Mouse (Mus musculus): ENCODE data around the gene Dnajc3. TPM values are rescaled to one million over a fixed set of nuclear protein-coding genes. Genes with fewer than 3 reads are reported as not detected.
A peak's percentile ranks its signal among the peaks of the same experiment; 100 is the strongest.

The Dnajc3 gene
- total and polyA plus RNA-seq, 3 experiments, result 29.0 to 40.6 (median 31.6) TPM

- Histone ChIP-seq H3K79me2 (replicated peaks; ENCODE audit: control insufficient read depth, extremely low read depth, insufficient read depth, poor library complexity, severe bottlenecking) (no peaks in the 10 kb centered on the region), H3K4me1 (ENCODE audit: control insufficient read depth in 1 of 2, insufficient read depth in 2 of 2) (peaks cover 11 to 14% of the 10 kb centered on the region in 2 experiments), H3K4me3 (replicated peaks in 1 of 3; ENCODE audit: low read depth in 2 of 3, low read length in 2 of 3, poor library complexity in 1 of 3) (no peak overlapping the region), H3K27me3 (replicated peaks) (no peaks in the 10 kb centered on the region), H3K9ac (ENCODE audit: insufficient read depth, low read depth) (no peak overlapping the region), H3K27ac (ENCODE audit: insufficient read depth, low read depth) (peak overlapping the region; percentile 37; the same call in 1 of the 2 replicates), H3K4me2 (ENCODE audit: insufficient read depth, low read depth, poor library complexity, severe bottlenecking) (no peak overlapping the region; the same call in 1 of the 2 replicates), H3K9me3 (replicated peaks; ENCODE audit: low read length) (no peaks in the 10 kb centered on the region), H3K36me3 (replicated peaks in 1 of 2; ENCODE audit: control insufficient read depth in 1 of 2, insufficient read depth in 1 of 2, low read length in 1 of 2) (peaks cover 17 to 60% of the 10 kb centered on the region in 2 experiments)
- dilution Hi-C loops (cut with MboI; ENCODE audit: extremely low pct_ligation_motif_present, extremely low pct_unique_long_range_greater_than_20kb, low sequenced_read_pairs) (no loop called here), in situ Hi-C loops (cut with MboI; ENCODE audit: low pct_ligation_motif_present, low pct_unique_long_range_greater_than_20kb, low sequenced_read_pairs) (no loop called here)
- peak; percentile 48 for DNase-seq (ENCODE audit: extremely low read depth)
- TF ChIP-seq EP300 (IDR thresholded peaks at IDR 0.05; ENCODE audit: low read length), result peak; percentile 52
- TF ChIP-seq ETS1 (conservative IDR thresholded peaks at IDR 0.05; ENCODE audit: low read depth, low read length), result peak; percentile 8; the same call in 1 of the 2 replicates
- TF ChIP-seq ZMIZ1 (IDR thresholded peaks at IDR 0.05; ENCODE audit: low read depth, low read length), result no peak
- TF ChIP-seq CTCF (conservative IDR thresholded peaks at IDR 0.05 in 1 of 2, IDR thresholded peaks at IDR 0.05 in 1 of 2; ENCODE audit: low read depth in 2 of 2, low read length in 2 of 2), result no peak
- 0 out of 2 replicates have a peak, but pooled peaks have one; percentile 8 for TF ChIP-seq JUND (conservative IDR thresholded peaks at IDR 0.05; ENCODE audit: low read depth, low read length)
- TF ChIP-seq HCFC1 (IDR thresholded peaks at IDR 0.05; ENCODE audit: low read depth, low read length), result no peak
- no peak for TF ChIP-seq MXI1 (IDR thresholded peaks at IDR 0.05; ENCODE audit: low read depth, low read length)
- TF ChIP-seq IRF4 (IDR thresholded peaks at IDR 0.05; ENCODE audit: low read depth, low read length), result peak; percentile 76
- peak; percentile 60 for TF ChIP-seq ELF1 (IDR thresholded peaks at IDR 0.05; ENCODE audit: low read depth, low read length)
- TF ChIP-seq MAFK (IDR thresholded peaks at IDR 0.05; ENCODE audit: insufficient replicate concordance, low read length), result no peak
- TF ChIP-seq MEF2A (IDR thresholded peaks at IDR 0.05; ENCODE audit: borderline replicate concordance, low read depth, low read length), result peak; percentile 46; the same call in 1 of the 2 replicates
- 0 out of 2 replicates have a peak, but pooled peaks have one; percentile 10 for TF ChIP-seq BHLHE40 (IDR thresholded peaks at IDR 0.05; ENCODE audit: low read depth, low read length)
These were observed 27.7 kb downstream of the Dnajc3 start for GRCm38 (mm10) chr14:118965356-118966000.

GRCm38 (mm10) chr14:118967646-118968045 lies 29.9 kb downstream of the Dnajc3 start:
- no peaks in the 10 kb centered on the region for H3K79me2 ChIP-seq (replicated peaks; ENCODE audit: control insufficient read depth, extremely low read depth, insufficient read depth, poor library complexity, severe bottlenecking)
- no peak overlapping the region for H3K27ac ChIP-seq (ENCODE audit: insufficient read depth, low read depth)
- no peaks in the 10 kb centered on the region for H3K27me3 ChIP-seq (replicated peaks)
- TF ChIP-seq CHD1 (IDR thresholded peaks at IDR 0.05; ENCODE audit: low read depth, low read length) (no peak), MXI1 (IDR thresholded peaks at IDR 0.05; ENCODE audit: low read depth, low read length) (no peak), USF2 (conservative IDR thresholded peaks at IDR 0.05; ENCODE audit: low read depth, low read length) (no peak), TCF12 (IDR thresholded peaks at IDR 0.05; ENCODE audit: low read depth, low read length) (no peak), MAZ (IDR thresholded peaks at IDR 0.05; ENCODE audit: low read depth, low read length) (no peak), EP300 (IDR thresholded peaks at IDR 0.05; ENCODE audit: low read length) (no peak), SIN3A (IDR thresholded peaks at IDR 0.05; ENCODE audit: low read length) (no peak), RAD21 (IDR thresholded peaks at IDR 0.05; ENCODE audit: low read depth, low read length) (no peak), NELFE (IDR thresholded peaks at IDR 0.05; ENCODE audit: low read depth, low read length) (no peak), PAX5 (IDR thresholded peaks at IDR 0.05; ENCODE audit: low read length) (no peak), TBP (conservative IDR thresholded peaks at IDR 0.05; ENCODE audit: low read depth, low read length) (no peak), JUN (IDR thresholded peaks at IDR 0.05; ENCODE audit: insufficient read depth, low read depth, low read length) (no peak), POLR2A (IDR thresholded peaks at IDR 0.05; ENCODE audit: low read depth, low read length) (no peak), NRF1 (IDR thresholded peaks at IDR 0.05; ENCODE audit: low read depth, low read length) (no peak), CHD2 (IDR thresholded peaks at IDR 0.05; ENCODE audit: low read length) (no peak), ZNF384 (IDR thresholded peaks at IDR 0.05; ENCODE audit: low read depth, low read length) (no peak)
- H3K4me3 ChIP-seq (replicated peaks in 1 of 3; ENCODE audit: low read depth in 2 of 3, low read length in 2 of 3, poor library complexity in 1 of 3), result no peak overlapping the region
- no peak overlapping the region for H3K4me2 ChIP-seq (ENCODE audit: insufficient read depth, low read depth, poor library complexity, severe bottlenecking)
- in situ Hi-C loops (cut with MboI; ENCODE audit: low pct_ligation_motif_present, low pct_unique_long_range_greater_than_20kb, low sequenced_read_pairs) (no loop called here), dilution Hi-C loops (cut with MboI; ENCODE audit: extremely low pct_ligation_motif_present, extremely low pct_unique_long_range_greater_than_20kb, low sequenced_read_pairs) (no loop called here)
- H3K9ac ChIP-seq (ENCODE audit: insufficient read depth, low read depth), result no peak overlapping the region
- H3K9me3 ChIP-seq (replicated peaks; ENCODE audit: low read length), result no peaks in the 10 kb centered on the region
- peaks cover 11 to 14% of the 10 kb centered on the region in 2 experiments for H3K4me1 ChIP-seq (ENCODE audit: control insufficient read depth in 1 of 2, insufficient read depth in 2 of 2)
- peaks cover 26 to 64% of the 10 kb centered on the region in 2 experiments for H3K36me3 ChIP-seq (replicated peaks in 1 of 2; ENCODE audit: control insufficient read depth in 1 of 2, insufficient read depth in 1 of 2, low read length in 1 of 2)
- no peak for DNase-seq (ENCODE audit: extremely low read depth)
